Mouse (Mus musculus) kidney, adult 9 months (tissue): ENCODE results near the gene Fsd2.

Experiments used
- DNase-seq: peaks from one replicate; pipeline ENCODE4 v3.0.0; 2022

Gene Fsd2

GRCm38 (mm10) chr7:81566892-81567291 is at the start of gene Fsd2:
TSS of gene Fsd2 (minus strand) at chr7:81566944.
- no peak for DNase-seq

- DNase-seq = no peak
Measured at GRCm38 (mm10) chr7:81615031-81615430, 48.3 kb upstream of the Fsd2 start.

GRCm38 (mm10) chr7:81612856-81613635 is 46.3 kb upstream of the Fsd2 start:
- no peak for DNase-seq

GRCm38 (mm10) chr7:81610125-81610524 is 43.4 kb upstream of the Fsd2 start:
- DNase-seq = peak; percentile 23

GRCm38 (mm10) chr7:81606452-81606851 is 39.7 kb upstream of the Fsd2 start:
- no peak for DNase-seq

- DNase-seq = no peak
Measured at GRCm38 (mm10) chr7:81605489-81605888, 38.7 kb upstream of the Fsd2 start.

- no peak for DNase-seq
Measured at GRCm38 (mm10) chr7:81604991-81605390, 38.2 kb upstream of the Fsd2 start.

GRCm38 (mm10) chr7:81599379-81600280 is 32.9 kb upstream of the Fsd2 start:
- DNase-seq = peak; percentile 13

GRCm38 (mm10) chr7:81597660-81598059 is 30.9 kb upstream of the Fsd2 start:
- no peak for DNase-seq

GRCm38 (mm10) chr7:81596086-81596485 is 29.3 kb upstream of the Fsd2 start:
- DNase-seq = no peak

GRCm38 (mm10) chr7:81595056-81595455 is 28.3 kb upstream of the Fsd2 start:
- no peak for DNase-seq

GRCm38 (mm10) chr7:81593387-81593786 is 26.6 kb upstream of the Fsd2 start:
- no peak for DNase-seq

- no peak for DNase-seq
Measured at GRCm38 (mm10) chr7:81592686-81593085, 25.9 kb upstream of the Fsd2 start.

- DNase-seq = no peak
Measured at GRCm38 (mm10) chr7:81587238-81587637, 20.5 kb upstream of the Fsd2 start.

- peak; percentile 61 for DNase-seq
Measured at GRCm38 (mm10) chr7:81585326-81585725, 18.6 kb upstream of the Fsd2 start.

- no peak for DNase-seq
Measured at GRCm38 (mm10) chr7:81583512-81583911, 16.8 kb upstream of the Fsd2 start.

- no peak for DNase-seq
Measured at GRCm38 (mm10) chr7:81579312-81579711, 12.6 kb upstream of the Fsd2 start.

- no peak for DNase-seq
Measured at GRCm38 (mm10) chr7:81578413-81578812, 11.7 kb upstream of the Fsd2 start.

GRCm38 (mm10) chr7:81577872-81578271 is 11.1 kb upstream of the Fsd2 start:
- DNase-seq = no peak

- DNase-seq = no peak
Measured at GRCm38 (mm10) chr7:81575606-81576005, 8.9 kb upstream of the Fsd2 start.

GRCm38 (mm10) chr7:81573821-81574220 is 7.1 kb upstream of the Fsd2 start:
- DNase-seq = no peak

GRCm38 (mm10) chr7:81573397-81573796 is 6.7 kb upstream of the Fsd2 start:
- DNase-seq = peak; percentile 27

- DNase-seq = peak; percentile 15
Measured at GRCm38 (mm10) chr7:81572610-81573268, 6.0 kb upstream of the Fsd2 start.
